Mouse (Mus musculus) bone marrow macrophage, adult 2 months (primary cell): ENCODE results near the gene Got1. TPM values are rescaled to one million over a fixed set of nuclear protein-coding genes. Genes with fewer than 3 reads are reported as not detected.

Source experiments
- H3K27ac ChIP-seq: 2 replicates; pipeline ENCODE4 v1.5.1; 2012; ENCODE audit warnings: low read depth, low read length; ENCODE audit not compliant: insufficient read depth
- H3K4me1 ChIP-seq: 2 replicates; pipeline ENCODE4 v1.6.1; 2012; ENCODE audit warnings: low read length; ENCODE audit not compliant: control insufficient read depth, insufficient read depth
- H3K4me3 ChIP-seq: 2 replicates; pipeline ENCODE4 v1.5.1; 2012; ENCODE audit warnings: mild to moderate bottlenecking, low read length, moderate library complexity; ENCODE audit not compliant: insufficient read depth
- CTCF ChIP-seq: IDR thresholded peaks from 2 replicates; pipeline ENCODE4 v1.5.1; 2012; ENCODE audit warnings: low read depth, mild to moderate bottlenecking, low read length, moderate library complexity
- POLR2A ChIP-seq: IDR thresholded peaks from 2 replicates; pipeline ENCODE4 v1.6.1; 2012; ENCODE audit warnings: mild to moderate bottlenecking, low read depth, low read length, borderline replicate concordance
- polyA plus RNA-seq: library from polyadenylated mRNA; stranded (reverse); fragments of >200 nt; gene quantifications from 2 replicates; pipeline ENCODE4 v1.2.4, GENCODE M21; 2012; ENCODE audit not compliant: missing spikeins, insufficient read depth, insufficient read length

The Got1 gene
- polyA plus RNA-seq, 1 experiment: 53.5 TPM

DNA sequence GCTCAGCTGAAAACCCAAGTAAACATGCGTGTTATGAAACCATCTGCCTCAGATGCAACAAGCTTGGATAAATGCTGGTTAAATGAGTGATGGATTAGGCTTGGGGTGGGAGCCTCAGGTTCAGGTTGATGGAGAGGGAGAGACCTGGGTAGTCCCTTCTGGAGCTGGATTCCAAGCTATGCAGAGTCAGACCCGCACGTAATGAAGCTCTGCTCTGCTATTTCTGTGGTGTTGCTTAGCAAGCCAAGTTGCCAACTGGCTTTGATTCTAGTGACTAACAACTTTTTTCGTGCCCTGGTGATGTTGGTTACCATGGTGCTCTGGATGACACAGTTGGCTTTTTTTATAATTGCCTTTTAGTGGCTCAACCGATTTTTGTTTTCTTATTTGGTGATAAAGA lies 72.2 kb downstream of the Got1 start:
- no peak overlapping the region for H3K27ac ChIP-seq
- H3K4me3 ChIP-seq: no peak overlapping the region
- no peak for TF ChIP-seq CTCF
- no peak for TF ChIP-seq POLR2A
- no peaks in the 10 kb centered on the region for H3K4me1 ChIP-seq

GRCm38 (mm10) chr19:43451563-43451962 lies 72.8 kb downstream of the Got1 start:
- TF ChIP-seq POLR2A (no peak), CTCF (no peak)

More at GRCm38 (mm10) chr19:43451563-43451962, 72.8 kb downstream of the Got1 start:
- Histone ChIP-seq H3K4me1 (no peaks in the 10 kb centered on the region), H3K4me3 (no peak overlapping the region), H3K27ac (no peak overlapping the region)

Other genes with a start within 250 kb of the Got1 start
- not detected in 2 replicates for gene Hpse2, start 136.2 kb downstream of the Got1 start, polyA plus RNA-seq
- not detected in 2 replicates for gene Cnnm1, start 84.2 kb downstream of the Got1 start, polyA plus RNA-seq
- gene Nkx2-3, start 87.7 kb upstream of the Got1 start, polyA plus RNA-seq: not detected in 2 replicates
- gene Slc25a28, start 150.3 kb upstream of the Got1 start, polyA plus RNA-seq: 34.1 and 40.1 TPM in 2 replicates
- gene Entpd7, start 165.1 kb upstream of the Got1 start, polyA plus RNA-seq: 23.4 and 26.1 TPM in 2 replicates
- 12.3 and 12.4 TPM in 2 replicates for gene Cutc, start 228.4 kb upstream of the Got1 start, polyA plus RNA-seq
- 18.5 and 20.5 TPM in 2 replicates for gene Cox15, start 228.4 kb upstream of the Got1 start, polyA plus RNA-seq